Mouse (Mus musculus): ENCODE data around the gene Myl6. TPM values are rescaled to one million over a fixed set of nuclear protein-coding genes. Genes with fewer than 3 reads are reported as not detected.
"Not testable (repeated sequence)": the region's sequence is repeated elsewhere in the genome, so short reads cannot be mapped to it uniquely, and the experiment has no call there.

The Myl6 gene
- total RNA-seq, 2 experiments from 2014 or later = 357 to 392 TPM

GRCm38 (mm10) chr10:128492633-128493311 lies 1.2 kb downstream of the Myl6 start:
- intact Hi-C loops (cut with DNase I) = no loop called here

GRCm38 (mm10) chr10:128492051-128492450 lies 1.9 kb downstream of the Myl6 start:
- intact Hi-C loops (cut with DNase I); DNase-seq: not testable (repeated sequence)

More at GRCm38 (mm10) chr10:128492633-128493311, 1.2 kb downstream of the Myl6 start:
- DNase-seq = peak; percentile 66

GRCm38 (mm10) chr10:128491495-128491894 lies 2.5 kb downstream of the Myl6 start:
- DNase-seq = no peak
- intact Hi-C loops (cut with DNase I) = no loop called here

GRCm38 (mm10) chr10:128490912-128491311 lies 3.0 kb downstream of the Myl6 start:
- no peak for DNase-seq
- intact Hi-C loops (cut with DNase I) = no loop called here

- intact Hi-C loops (cut with DNase I) = no loop called here
- DNase-seq = peak; percentile 21 to 47
These were observed 3.7 kb downstream of the Myl6 start for GRCm38 (mm10) chr10:128490232-128490631.

GRCm38 (mm10) chr10:128489785-128490184 lies 4.2 kb downstream of the Myl6 start:
- intact Hi-C loops (cut with DNase I) = no loop called here

GRCm38 (mm10) chr10:128489380-128489779 lies 4.6 kb downstream of the Myl6 start:
- intact Hi-C loops (cut with DNase I) = no loop called here
- DNase-seq = no peak

More at GRCm38 (mm10) chr10:128489785-128490184, 4.2 kb downstream of the Myl6 start:
- DNase-seq = no peak

- no peak for DNase-seq
- intact Hi-C loops (cut with DNase I) = no loop called here
These were observed 5.2 kb downstream of the Myl6 start for GRCm38 (mm10) chr10:128488776-128489175.

GRCm38 (mm10) chr10:128487861-128488712 lies 5.9 kb downstream of the Myl6 start:
- DNase-seq = no peak
- intact Hi-C loops (cut with DNase I) = no loop called here

GRCm38 (mm10) chr10:128486370-128486769 lies 7.6 kb downstream of the Myl6 start:
- intact Hi-C loops (cut with DNase I) = no loop called here
- DNase-seq = no peak

GRCm38 (mm10) chr10:128474366-128474765 lies 19.6 kb downstream of the Myl6 start:
- intact Hi-C loops (cut with DNase I) = no loop called here

GRCm38 (mm10) chr10:128460270-128460630 lies 33.7 kb downstream of the Myl6 start:
- intact Hi-C loops (cut with DNase I) = no loop called here
- no peak for DNase-seq

More at GRCm38 (mm10) chr10:128474366-128474765, 19.6 kb downstream of the Myl6 start:
- DNase-seq = no peak

- DNase-seq = peak in 1 of 2 experiments; percentile 38
- intact Hi-C loops (cut with DNase I) = loop anchor here (2.0 kb wide), 1 partner anchor 83 kb away; the partner anchor contains the start of gene Ankrd52
These were observed 34.3 kb downstream of the Myl6 start for GRCm38 (mm10) chr10:128459409-128460269.

GRCm38 (mm10) chr10:128458719-128459408 lies 35.1 kb downstream of the Myl6 start, which contains the start of gene Smarcc2:
Gene Smarcc2 (plus strand): TSS chr10:128459248.
- peak; percentile 91 to 94 for DNase-seq
- intact Hi-C loops (cut with DNase I) = loop anchor here (1.0 to 2.0 kb wide), 3 partner anchors 77 to 90 kb away; partner anchors contain the start of gene Ankrd52

GRCm38 (mm10) chr10:128458348-128458718 lies 35.6 kb downstream of the Myl6 start:
- intact Hi-C loops (cut with DNase I) = loop anchor here (1.0 to 2.0 kb wide), 3 partner anchors 78 to 89 kb away; partner anchors contain the start of gene Ankrd52
- peak; percentile 94 to 97 for DNase-seq

GRCm38 (mm10) chr10:128457676-128458075 lies 36.3 kb downstream of the Myl6 start:
- intact Hi-C loops (cut with DNase I) = loop anchor here (1.0 to 2.0 kb wide), 3 partner anchors 79 to 88 kb away; partner anchors contain the start of gene Ankrd52
- no peak for DNase-seq

GRCm38 (mm10) chr10:128455280-128455679 lies 38.7 kb downstream of the Myl6 start:
- intact Hi-C loops (cut with DNase I) = loop anchor here (1.0 kb wide), 1 partner anchor 44 kb away; the partner anchor contains the start of genes Nabp2 and Rnf41
- peak; percentile 61 to 83 for DNase-seq

- intact Hi-C loops (cut with DNase I) = loop anchor here (1.0 kb wide), 1 partner anchor 119 kb away; no protein-coding TSS in a partner anchor
- DNase-seq = no peak
These were observed 39.5 kb downstream of the Myl6 start for GRCm38 (mm10) chr10:128454471-128454870.

GRCm38 (mm10) chr10:128451014-128451413 lies 42.9 kb downstream of the Myl6 start:
- intact Hi-C loops (cut with DNase I) = no loop called here
- no peak for DNase-seq

Data from heart, postnatal 14 days (tissue).